Mouse (Mus musculus): ENCODE data around the gene Mib2.

Gene Mib2

GRCm38 (mm10) chr4:155613264-155613663 lies 55.7 kb downstream of the Mib2 start:
- DNase-seq = no peak

GRCm38 (mm10) chr4:155611860-155612259 lies 57.1 kb downstream of the Mib2 start:
- no peak for DNase-seq

- no peak for DNase-seq
Measured at GRCm38 (mm10) chr4:155606825-155607224, 62.2 kb downstream of the Mib2 start.

- no peak for DNase-seq
Measured at GRCm38 (mm10) chr4:155605132-155605531, 63.9 kb downstream of the Mib2 start.

Data from kidney, postnatal 25 days (tissue).